Mouse (Mus musculus) olfactory bulb, adult 2 months (tissue): ENCODE measurements at regions not wholly inside any gene's neighbourhood (a gene's known extent, or its start where the extent isn't known, plus 50 kb on each side); places are given as distances from the start of the nearest gene placed in this dataset.

ENCODE experiments used
- CTCF ChIP-seq: fragments of 200-500 bp; IDR thresholded peaks from 2 replicates; pipeline ENCODE4 v1.5.1; 2012; ENCODE audit warnings: low read depth, mild to moderate bottlenecking, low read length, moderate library complexity; ENCODE audit not compliant: insufficient read depth
- POLR2A ChIP-seq: fragments of 200-500 bp; IDR thresholded peaks from 2 replicates; pipeline ENCODE4 v1.6.1; 2012; ENCODE audit warnings: mild to moderate bottlenecking, low read depth, low read length, moderate library complexity; ENCODE audit not compliant: insufficient read depth

DNA sequence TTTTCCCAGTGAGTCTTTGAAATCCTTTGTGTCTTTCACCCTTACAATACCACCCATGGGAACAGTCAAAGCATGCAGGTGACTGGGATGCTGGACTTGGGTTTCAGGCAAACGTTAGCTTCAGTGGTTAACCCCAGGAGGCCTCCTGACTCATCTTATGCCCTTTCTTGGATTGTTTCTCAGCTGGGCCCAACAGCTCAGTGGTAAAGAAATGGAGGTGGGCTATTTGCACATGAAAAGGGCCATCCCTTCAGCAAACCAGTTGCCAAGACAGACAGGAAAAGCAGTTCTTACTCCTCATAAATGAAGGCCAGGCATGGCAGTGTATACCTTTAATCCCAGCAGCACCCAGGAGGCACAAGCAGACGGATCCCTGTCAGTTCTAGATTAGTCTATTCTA, 77.4 kb upstream of the Epcam start:
- TF ChIP-seq CTCF (no peak), POLR2A (no peak)
